Mouse (Mus musculus) intestine, embryonic 15.5 days (tissue): Measurements from ENCODE around the gene Lrmp. TPM values are rescaled to one million over a fixed set of nuclear protein-coding genes. Genes with fewer than 3 reads are reported as not detected.
"Not testable (repeated sequence)": the region's sequence is repeated elsewhere in the genome, so short reads cannot be mapped to it uniquely, and the experiment has no call there.

Experiments
- ATAC-seq: fragments of 200-750 bp; cut with Nextera tagmentation; 2 replicates; pipeline ENCODE4 v1.8.0; 2017; ENCODE audit warnings: moderate TSS enrichment, moderate library complexity
- H3K27ac ChIP-seq: fragments of 300-500 bp; sonication (generic); 2 replicates; pipeline ENCODE4 v1.5.1; 2015; ENCODE audit warnings: mild to moderate bottlenecking, inconsistent platforms
- H3K27me3 ChIP-seq: fragments of 300-500 bp; sonication (generic); replicated peaks from 2 replicates; pipeline ENCODE4 v1.6.1; 2015; ENCODE audit warnings: inconsistent platforms
- H3K36me3 ChIP-seq: fragments of 300-500 bp; sonication (generic); 2 replicates; pipeline ENCODE4 v1.6.1; 2015; ENCODE audit warnings: inconsistent platforms
- H3K4me1 ChIP-seq: fragments of 300-500 bp; sonication (generic); replicated peaks from 2 replicates; pipeline ENCODE4 v1.6.1; 2015; ENCODE audit warnings: inconsistent platforms
- H3K4me2 ChIP-seq: fragments of 300-500 bp; sonication (generic); replicated peaks from 2 replicates; pipeline ENCODE4 v1.6.1; 2015; ENCODE audit warnings: mild to moderate bottlenecking, inconsistent platforms
- H3K4me3 ChIP-seq: fragments of 300-500 bp; sonication (generic); replicated peaks from 2 replicates; pipeline ENCODE4 v1.5.1; 2015; ENCODE audit warnings: inconsistent platforms
- H3K9ac ChIP-seq: fragments of 300-500 bp; sonication (generic); 2 replicates; pipeline ENCODE4 v1.6.1; 2015; ENCODE audit warnings: inconsistent platforms
- H3K9me3 ChIP-seq: fragments of 300-500 bp; sonication (generic); 2 replicates; pipeline ENCODE4 v1.6.1; 2016; ENCODE audit warnings: inconsistent platforms
- WGBS: fragments of 180-500 bp; shearing (Covaris S2); methylation state at CpG from one replicate; pipeline ENCODE4 v1.1.7; 2015; 5-methylcytosine and 5-hydroxymethylcytosine counted together
- polyA plus RNA-seq: library from polyadenylated mRNA; unstranded; fragments of >200 nt; fragmentation: Nextera tagmentation; extraction: Ambion mirVana; gene quantifications from 2 replicates; pipeline ENCODE4 v1.2.1, GENCODE M21; 2015

Gene Lrmp
- polyA plus RNA-seq, 1 experiment from 2014 or later, result 2.7 TPM

- H3K27me3 ChIP-seq, result no peaks in the 10 kb centered on the region
- H3K36me3 ChIP-seq, result no peaks in the 10 kb centered on the region
- H3K4me3 ChIP-seq, result no peak overlapping the region
- no peak overlapping the region for H3K9ac ChIP-seq
- no peak overlapping the region for H3K27ac ChIP-seq
- H3K4me2 ChIP-seq, result no peak overlapping the region
- no peak for ATAC-seq
- no peaks in the 10 kb centered on the region for H3K4me1 ChIP-seq
- WGBS, result 87% methylated on average over 8 of the region's 8 CpGs
- no peaks in the 10 kb centered on the region for H3K9me3 ChIP-seq
Measured at GRCm38 (mm10) chr6:145084343-145085117, 30.9 kb upstream of the Lrmp start.

GRCm38 (mm10) chr6:145088451-145089113 lies 26.9 kb upstream of the Lrmp start:
- H3K9ac ChIP-seq, result no peak overlapping the region
- no peaks in the 10 kb centered on the region for H3K36me3 ChIP-seq
- H3K27ac ChIP-seq, result no peak overlapping the region
- no peaks in the 10 kb centered on the region for H3K9me3 ChIP-seq
- H3K4me1 ChIP-seq, result no peaks in the 10 kb centered on the region
- no peak for ATAC-seq
- H3K4me3 ChIP-seq, result no peak overlapping the region
- WGBS, result 50% methylated on average over 4 of the region's 4 CpGs
- no peak overlapping the region for H3K4me2 ChIP-seq
- no peaks in the 10 kb centered on the region for H3K27me3 ChIP-seq

GRCm38 (mm10) chr6:145089373-145089772 lies 26.1 kb upstream of the Lrmp start:
- ATAC-seq, result no peak
- H3K27me3 ChIP-seq, result no peaks in the 10 kb centered on the region
- no peaks in the 10 kb centered on the region for H3K36me3 ChIP-seq
- H3K9ac ChIP-seq, result no peak overlapping the region
- no peak overlapping the region for H3K4me2 ChIP-seq
- no peaks in the 10 kb centered on the region for H3K4me1 ChIP-seq
- 76% methylated on average over 4 of the region's 4 CpGs for WGBS
- H3K4me3 ChIP-seq, result no peak overlapping the region
- H3K9me3 ChIP-seq, result no peaks in the 10 kb centered on the region
- H3K27ac ChIP-seq, result no peak overlapping the region

- no peaks in the 10 kb centered on the region for H3K4me1 ChIP-seq
- H3K4me2 ChIP-seq, result no peak overlapping the region
- ATAC-seq, result no peak
- no peaks in the 10 kb centered on the region for H3K9me3 ChIP-seq
- H3K27me3 ChIP-seq, result no peaks in the 10 kb centered on the region
- H3K9ac ChIP-seq, result no peak overlapping the region
- H3K36me3 ChIP-seq, result no peaks in the 10 kb centered on the region
- H3K27ac ChIP-seq, result no peak overlapping the region
- H3K4me3 ChIP-seq, result no peak overlapping the region
- 73% methylated on average over 6 of the region's 6 CpGs for WGBS
Measured at GRCm38 (mm10) chr6:145090201-145090863, 25.1 kb upstream of the Lrmp start.

- 74% methylated on average over 5 of the region's 5 CpGs for WGBS
- Histone ChIP-seq H3K9me3 (no peaks in the 10 kb centered on the region), H3K27me3 (no peaks in the 10 kb centered on the region), H3K4me1 (no peaks in the 10 kb centered on the region), H3K27ac (no peak overlapping the region), H3K36me3 (no peaks in the 10 kb centered on the region), H3K4me3 (no peak overlapping the region), H3K4me2 (no peak overlapping the region), H3K9ac (no peak overlapping the region)
- no peak for ATAC-seq
Measured at GRCm38 (mm10) chr6:145090928-145091327, 24.5 kb upstream of the Lrmp start.

GRCm38 (mm10) chr6:145091998-145092397 lies 23.5 kb upstream of the Lrmp start:
- H3K9ac ChIP-seq, result no peak overlapping the region
- H3K4me1 ChIP-seq, result no peaks in the 10 kb centered on the region
- no peaks in the 10 kb centered on the region for H3K36me3 ChIP-seq
- ATAC-seq, result no peak
- no peaks in the 10 kb centered on the region for H3K9me3 ChIP-seq
- 81% methylated on average over 7 of the region's 7 CpGs for WGBS
- no peak overlapping the region for H3K4me2 ChIP-seq
- no peak overlapping the region for H3K4me3 ChIP-seq
- H3K27ac ChIP-seq, result no peak overlapping the region
- H3K27me3 ChIP-seq, result no peaks in the 10 kb centered on the region

- H3K9ac ChIP-seq, H3K36me3 ChIP-seq, H3K4me1 ChIP-seq, H3K27ac ChIP-seq, H3K4me2 ChIP-seq, H3K27me3 ChIP-seq, H3K9me3 ChIP-seq, ATAC-seq, H3K4me3 ChIP-seq: not testable (repeated sequence)
- WGBS, result 63% methylated on average over 7 of the region's 7 CpGs
Measured at GRCm38 (mm10) chr6:145093038-145093622, 22.3 kb upstream of the Lrmp start.

GRCm38 (mm10) chr6:145094431-145094830 lies 21.0 kb upstream of the Lrmp start:
- no peak for ATAC-seq
- Histone ChIP-seq H3K4me3 (no peak overlapping the region), H3K4me2 (no peak overlapping the region), H3K4me1 (no peaks in the 10 kb centered on the region), H3K36me3 (no peaks in the 10 kb centered on the region), H3K9me3 (no peaks in the 10 kb centered on the region), H3K9ac (no peak overlapping the region), H3K27me3 (no peaks in the 10 kb centered on the region), H3K27ac (no peak overlapping the region)
- WGBS, result 69% methylated on average over 4 of the region's 4 CpGs

- ATAC-seq, result no peak
- H3K36me3 ChIP-seq, result no peaks in the 10 kb centered on the region
- H3K9me3 ChIP-seq, result no peaks in the 10 kb centered on the region
- no peak overlapping the region for H3K9ac ChIP-seq
- no peaks in the 10 kb centered on the region for H3K4me1 ChIP-seq
- no peak overlapping the region for H3K4me2 ChIP-seq
- 65% methylated on average over 9 of the region's 9 CpGs for WGBS
- H3K27me3 ChIP-seq, result no peaks in the 10 kb centered on the region
- no peak overlapping the region for H3K4me3 ChIP-seq
- no peak overlapping the region for H3K27ac ChIP-seq
Measured at GRCm38 (mm10) chr6:145100923-145101322, 14.5 kb upstream of the Lrmp start.

GRCm38 (mm10) chr6:145104241-145104939 lies 11.1 kb upstream of the Lrmp start:
- H3K36me3 ChIP-seq, result no peaks in the 10 kb centered on the region
- H3K4me1 ChIP-seq, result no peaks in the 10 kb centered on the region; the same call in 1 of the 2 replicates
- H3K27ac ChIP-seq, result no peak overlapping the region
- no peak overlapping the region for H3K4me2 ChIP-seq
- no peaks in the 10 kb centered on the region for H3K9me3 ChIP-seq
- no peak overlapping the region for H3K9ac ChIP-seq
- no peak for ATAC-seq
- H3K4me3 ChIP-seq, result no peak overlapping the region
- H3K27me3 ChIP-seq, result no peaks in the 10 kb centered on the region
- WGBS, result 61% methylated on average over 10 of the region's 10 CpGs

- no peaks in the 10 kb centered on the region for H3K9me3 ChIP-seq
- H3K27ac ChIP-seq, result no peak overlapping the region
- H3K4me3 ChIP-seq, result no peak overlapping the region
- H3K9ac ChIP-seq, result no peak overlapping the region
- no peak for ATAC-seq
- no peaks in the 10 kb centered on the region for H3K27me3 ChIP-seq
- no peak overlapping the region for H3K4me2 ChIP-seq
- no peaks in the 10 kb centered on the region for H3K36me3 ChIP-seq
- 96% methylated on average over 10 of the region's 10 CpGs for WGBS
- no peaks in the 10 kb centered on the region; the same call in 1 of the 2 replicates for H3K4me1 ChIP-seq
Measured at GRCm38 (mm10) chr6:145105439-145105838, 10.0 kb upstream of the Lrmp start.
